Mouse (Mus musculus) erythroblast, embryonic 14.5 days (primary cell): ENCODE data around the gene Cadps.

ENCODE experiments used
- GATA1 ChIP-seq: IDR thresholded peaks from 2 replicates; pipeline ENCODE4 v1.6.1; 2012; ENCODE audit warnings: low read length, inconsistent platforms, mixed read lengths
- TAL1 ChIP-seq: IDR thresholded peaks from 3 replicates; pipeline ENCODE4 v1.6.1; 2012; ENCODE audit warnings: low read length, inconsistent platforms, mixed read lengths

GRCm38 (mm10) chr14:12338811-12339565 is 483.9 kb downstream of the Cadps start:
- TF ChIP-seq GATA1, result no peak
- TF ChIP-seq TAL1, result no peak
